8 mouse cellular contexts compared by ENCODE assay signal in the genomic region with DNA sequence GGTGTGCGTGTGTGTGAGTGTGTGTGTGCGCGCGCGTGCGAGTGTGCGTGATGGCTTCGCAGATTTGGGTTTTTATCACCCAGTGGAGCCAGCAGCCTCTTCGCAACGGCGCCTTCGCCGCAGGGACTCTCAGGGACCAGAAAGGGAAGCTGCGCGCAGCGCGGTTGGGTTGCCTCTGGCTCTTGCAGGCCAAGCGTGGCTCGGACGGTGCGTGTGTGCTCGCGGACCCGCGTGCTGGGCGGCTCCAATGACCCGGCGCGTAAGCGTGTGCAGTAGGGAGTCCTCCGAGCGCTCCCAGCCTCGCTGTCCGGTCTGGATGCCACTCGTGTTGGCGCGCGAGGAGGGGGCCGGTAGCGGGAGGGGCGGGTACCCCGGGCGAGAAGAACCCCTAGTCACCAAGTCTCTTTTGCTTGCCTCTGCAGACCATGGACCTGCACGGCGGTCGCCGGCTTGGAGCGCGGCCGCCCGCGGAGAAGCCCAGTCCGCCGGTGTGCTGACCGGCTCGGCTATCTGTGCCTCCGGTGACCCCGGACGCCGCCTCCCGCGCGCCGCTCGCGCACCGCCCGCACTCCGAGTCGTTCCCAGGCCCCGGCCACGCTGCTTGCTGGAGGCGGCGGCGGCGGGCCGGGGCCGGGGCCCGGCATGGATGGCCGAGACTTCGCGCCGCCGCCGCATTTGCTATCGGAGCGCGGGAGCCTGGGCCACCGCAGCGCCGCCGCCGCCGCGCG. TPM values are rescaled to one million over a fixed set of nuclear protein-coding genes. Genes with fewer than 3 reads are reported as not detected.
DNase-seq lines count a peak whose midpoint lies in the region; ATAC-seq and TF ChIP-seq lines count a peak whose summit lies in the region.

No protein-coding gene starts in this region.

- peak overlapping the region; percentile 84 for H3K4me3 ChIP-seq in embryonic facial prominence, embryonic 12.5 days
- peak overlapping the region; percentile 97 for H3K4me3 ChIP-seq in midbrain, embryonic 11.5 days (ENCODE audit: low read depth, low read length)
- peak overlapping the region; percentile 84 for H3K4me3 ChIP-seq in testis, adult 2 months (ENCODE audit: control insufficient read depth, low read depth, low read length)

- H3K9me3 ChIP-seq in embryonic facial prominence, embryonic 12.5 days, result no peaks in the 10 kb centered on the region
- H3K9me3 ChIP-seq in midbrain, embryonic 11.5 days (ENCODE audit: control insufficient read depth, low read length), result no peaks in the 10 kb centered on the region

- WGBS in embryonic facial prominence, embryonic 12.5 days, result under 1% methylated on average over 91 of the region's 96 CpGs
- WGBS in midbrain, embryonic 11.5 days, result under 1% methylated on average over 84 of the region's 96 CpGs

- no peak for TF ChIP-seq CTCF in testis, adult 2 months (IDR thresholded peaks at IDR 0.05; ENCODE audit: control insufficient read depth, insufficient read depth, insufficient replicate concordance, low read depth, low read length)

- H3K4me2 ChIP-seq in embryonic facial prominence, embryonic 12.5 days (replicated peaks), result peak overlapping the region; percentile 98
- H3K4me2 ChIP-seq in midbrain, embryonic 11.5 days, result peak overlapping the region; percentile 79

- peak overlapping the region; percentile 98 for H3K27ac ChIP-seq in embryonic facial prominence, embryonic 12.5 days
- peak overlapping the region; percentile 97 for H3K27ac ChIP-seq in midbrain, embryonic 11.5 days (ENCODE audit: low read depth, low read length)
- H3K27ac ChIP-seq in testis, adult 2 months (ENCODE audit: control insufficient read depth, insufficient read depth, low read depth, low read length), result peak overlapping the region; percentile 74

- no peak for ATAC-seq in embryonic facial prominence, embryonic 12.5 days (ENCODE audit: insufficient number of reproducible peaks, insufficient read depth, low FRiP score, low TSS enrichment)
- no peak for ATAC-seq in midbrain, embryonic 11.5 days (ENCODE audit: low FRiP score)

- peaks cover 36% of the 10 kb centered on the region for H3K4me1 ChIP-seq in embryonic facial prominence, embryonic 12.5 days
- peaks cover 27% of the 10 kb centered on the region for H3K4me1 ChIP-seq in midbrain, embryonic 11.5 days (ENCODE audit: control insufficient read depth, insufficient read depth, low read length)
- peaks cover 41% of the 10 kb centered on the region for H3K4me1 ChIP-seq in testis, adult 2 months (ENCODE audit: control insufficient read depth, insufficient read depth, low read length)

- H3K27me3 ChIP-seq in embryonic facial prominence, embryonic 12.5 days, result no peaks in the 10 kb centered on the region
- H3K27me3 ChIP-seq in midbrain, embryonic 11.5 days (ENCODE audit: control insufficient read depth, insufficient read depth, low read length), result no peaks in the 10 kb centered on the region
- no peaks in the 10 kb centered on the region; the same call in 1 of the 2 replicates for H3K27me3 ChIP-seq in testis, adult 2 months (ENCODE audit: control insufficient read depth, insufficient read depth, low read length)

- intact Hi-C loops in heart, postnatal 14 days (cut with DNase I), result loop anchor here (1.0 kb wide), 1 partner anchor 71 kb away; no protein-coding TSS in a partner anchor
- intact Hi-C loops in left cerebral cortex, postnatal 36 days (cut with DNase I), result loop anchor here (2.0 kb wide), 1 partner anchor 70 kb away; no protein-coding TSS in a partner anchor

- peak overlapping the region; percentile 100 for H3K9ac ChIP-seq in embryonic facial prominence, embryonic 12.5 days
- H3K9ac ChIP-seq in midbrain, embryonic 11.5 days (ENCODE audit: low read length), result peak overlapping the region; percentile 100

- TF ChIP-seq POLR2A in testis, adult 2 months (IDR thresholded peaks at IDR 0.05; ENCODE audit: control insufficient read depth, low read depth, low read length), result no peak

- DNase-seq in adrenal gland, adult 18-20 months (ENCODE audit: low spot score in 2 of 2), result peak; percentile 65
- no peak for DNase-seq in adrenal gland, adult 8-10 months
- peak; percentile 62 for DNase-seq in ZHBTc4 (ENCODE audit: low read depth, low spot score)
- DNase-seq in heart, postnatal 14 days, result peak; percentile 71 to 73
- peak; percentile 71 to 79 for DNase-seq in left cerebral cortex, postnatal 36 days (ENCODE audit: low spot score in 2 of 2)
- peak; percentile 98 for DNase-seq in midbrain, embryonic 11.5 days (ENCODE audit: low spot score, missing footprints)

- H3K36me3 ChIP-seq in embryonic facial prominence, embryonic 12.5 days, result 0 out of 2 replicates have a peak, but pooled peaks cover 7% of the 10 kb centered on the region
- no peaks in the 10 kb centered on the region for H3K36me3 ChIP-seq in midbrain, embryonic 11.5 days (ENCODE audit: control insufficient read depth, insufficient read depth, low read length)
- no peaks in the 10 kb centered on the region for H3K36me3 ChIP-seq in testis, adult 2 months (ENCODE audit: control insufficient read depth, insufficient read depth, low read length)

RNA-seq across cellular contexts. Expression of a gene that starts 3.9 kb away (rescaled TPM):
- total RNA-seq in adrenal gland, adult 18-20 months (2021), result 1 to 10 TPM; 7.8 to 8.9 TPM
- 10 to 100 TPM; 16.6 to 24.5 (median 19.5) TPM for total RNA-seq in adrenal gland, adult 8-10 months (2022)
- 16.8 and 18.8 TPM in 2 replicates for polyA plus RNA-seq in embryonic facial prominence, embryonic 12.5 days (2016; fragmentation: Nextera tagmentation; extraction: Ambion mirVana)
- 10 to 100 TPM in 1 of 2 experiments, 1 to 10 TPM in 1; 7.8 to 10.0 TPM for total RNA-seq in heart, postnatal 14 days (2021)
- 10 to 100 TPM; 15.3 to 20.9 TPM for total RNA-seq in left cerebral cortex, postnatal 36 days (2021)
- polyA plus RNA-seq in midbrain, embryonic 11.5 days (2014; fragmentation: Nextera tagmentation; extraction: Ambion mirVana), result 17.6 and 20.6 TPM in 2 replicates
- 2.3 and 2.9 TPM in 2 replicates for polyA plus RNA-seq in testis, adult 2 months (2012; rRNA removed)
